Mouse (Mus musculus) hindbrain, embryonic 14.5 days (tissue): ENCODE measurements around the gene Rab40c. TPM values are rescaled to one million over a fixed set of nuclear protein-coding genes. Genes with fewer than 3 reads are reported as not detected.
"Not testable (repeated sequence)": the region's sequence is repeated elsewhere in the genome, so short reads cannot be mapped to it uniquely, and the experiment has no call there.

Experiments used
- ATAC-seq: fragments of 200-750 bp; cut with Nextera tagmentation; 2 replicates; pipeline ENCODE4 v1.8.0; 2017; ENCODE audit warnings: moderate number of reproducible peaks, mild to moderate bottlenecking, moderate TSS enrichment, moderate library complexity; ENCODE audit not compliant: low FRiP score
- DNase-seq: peaks from one replicate; pipeline ENCODE4 v3.0.0-alpha.2; 2015; ENCODE audit warnings: low spot score
- H3K27ac ChIP-seq: fragments of 300-500 bp; sonication (generic); 2 replicates; pipeline ENCODE4 v1.5.1; 2014; ENCODE audit warnings: mild to moderate bottlenecking, moderate library complexity
- H3K27me3 ChIP-seq: fragments of 300-500 bp; sonication (generic); 2 replicates; pipeline ENCODE4 v1.6.1; 2014; ENCODE audit warnings: mild to moderate bottlenecking, low read length, mixed read lengths; ENCODE audit not compliant: control insufficient read depth, insufficient read depth
- H3K36me3 ChIP-seq: fragments of 300-500 bp; sonication (generic); replicated peaks from 2 replicates; pipeline ENCODE4 v1.6.1; 2014; ENCODE audit not compliant: control insufficient read depth, insufficient read depth
- H3K4me1 ChIP-seq: fragments of 300-500 bp; sonication (generic); replicated peaks from 2 replicates; pipeline ENCODE4 v1.6.1; 2014; ENCODE audit warnings: antibody characterized with exemption, low read length, mixed read lengths; ENCODE audit not compliant: control insufficient read depth, insufficient read depth
- H3K4me2 ChIP-seq: fragments of 300-500 bp; sonication (generic); replicated peaks from 2 replicates; pipeline ENCODE4 v1.6.1; 2014; ENCODE audit warnings: mild to moderate bottlenecking, moderate library complexity
- H3K4me3 ChIP-seq: fragments of 300-500 bp; sonication (generic); replicated peaks from 2 replicates; pipeline ENCODE4 v1.5.1; 2014; ENCODE audit warnings: mild to moderate bottlenecking, low read length
- H3K9ac ChIP-seq: fragments of 300-500 bp; sonication (generic); 2 replicates; pipeline ENCODE4 v1.6.1; 2014
- H3K9me3 ChIP-seq: fragments of 300-500 bp; sonication (generic); 2 replicates; pipeline ENCODE4 v1.6.1; 2016; ENCODE audit warnings: low read length; ENCODE audit not compliant: control insufficient read depth
- WGBS: fragments of 180-500 bp; shearing (Covaris S2); extraction: QIAGEN DNeasy Blood & Tissue Kit; methylation state at CpG from one replicate; pipeline ENCODE4 v1.1.7; 2014; 5-methylcytosine and 5-hydroxymethylcytosine counted together
- polyA plus RNA-seq: library from polyadenylated mRNA; unstranded; fragments of >200 nt; fragmentation: Nextera tagmentation; extraction: Ambion mirVana; gene quantifications from 2 replicates; pipeline ENCODE4 v1.2.1, GENCODE M21; 2014

Gene Rab40c
- polyA plus RNA-seq, 1 experiment from 2014 or later, result 28.1 TPM

DNA sequence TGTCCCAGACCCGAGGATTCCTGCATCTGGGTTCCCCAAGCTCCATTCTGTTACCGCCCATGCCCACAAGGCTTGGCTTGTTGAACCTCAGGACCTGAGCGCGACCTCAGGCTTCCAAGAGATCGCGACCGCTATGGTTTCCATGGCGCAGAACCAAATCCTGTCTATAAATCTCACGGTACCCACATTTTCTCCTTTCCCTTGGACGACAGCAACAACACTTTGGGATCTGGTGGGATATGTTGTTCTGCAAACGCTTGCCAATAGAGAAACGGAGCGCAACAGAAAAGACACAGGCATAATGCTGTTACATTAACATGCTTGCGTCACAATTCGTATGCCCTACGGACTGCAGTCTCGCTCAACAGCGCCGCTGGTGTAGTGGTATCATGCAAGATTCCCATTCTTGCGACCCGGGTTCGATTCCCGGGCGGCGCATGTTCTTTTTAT is 44.8 kb downstream of the Rab40c start, which contains the start of gene Mettl26:
Mettl26 (plus strand) TSS at position 354 of the 450 bp plus-strand sequence.
- H3K9ac ChIP-seq, result peak within 1 kb of the TSS; percentile 92
- H3K27ac ChIP-seq, result peak within 1 kb of the TSS; percentile 94
- peaks cover 17% of the 10 kb centered on the region for H3K36me3 ChIP-seq
- ATAC-seq (peak; percentile 77), DNase-seq (peak; percentile 100)
- peak within 1 kb of the TSS; percentile 68 for H3K4me3 ChIP-seq
- WGBS, result under 1% methylated on average over 25 of the region's 25 CpGs
- H3K9me3 ChIP-seq, result no peaks in the 10 kb centered on the region
- peaks cover 18% of the 10 kb centered on the region for H3K4me1 ChIP-seq
- no peaks in the 10 kb centered on the region for H3K27me3 ChIP-seq
- peak within 1 kb of the TSS; percentile 78 for H3K4me2 ChIP-seq

DNA sequence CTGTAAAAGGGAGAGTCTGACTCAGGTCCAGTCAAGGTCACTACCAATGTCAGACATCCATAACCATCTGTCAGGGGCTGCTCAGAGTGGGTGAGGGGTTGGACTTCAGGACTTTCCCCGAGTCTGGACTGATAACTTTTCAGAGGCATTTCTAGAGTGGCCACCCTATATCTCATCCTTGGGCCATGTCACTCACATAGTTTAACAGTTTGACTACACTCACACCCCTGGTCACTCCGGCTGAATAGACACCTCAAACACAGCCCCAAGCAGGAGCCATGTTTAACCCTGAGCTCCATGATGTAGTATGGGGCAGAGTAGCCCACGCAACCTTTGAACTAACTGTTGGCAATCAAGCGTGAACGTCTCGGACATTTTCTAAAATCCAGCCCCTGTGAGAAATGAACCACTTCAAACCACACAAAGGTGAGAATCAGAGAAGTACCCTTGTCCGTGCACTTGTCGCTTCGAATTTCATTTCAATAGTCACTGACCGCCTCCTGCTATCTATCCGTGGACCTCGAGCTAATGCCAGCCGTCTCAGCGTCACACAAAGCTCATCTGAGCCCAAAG is 45.3 kb downstream of the Rab40c start:
- Histone ChIP-seq H3K4me1 (peaks cover 18% of the 10 kb centered on the region), H3K4me2 (peak overlapping the region; percentile 78), H3K4me3 (peak overlapping the region; percentile 68), H3K27ac (peak overlapping the region; percentile 94), H3K27me3 (no peaks in the 10 kb centered on the region), H3K36me3 (peaks cover 17% of the 10 kb centered on the region), H3K9ac (peak overlapping the region; percentile 92), H3K9me3 (no peaks in the 10 kb centered on the region)
- no peak for ATAC-seq
- WGBS, result 5% methylated on average over 14 of the region's 14 CpGs
- DNase-seq, result no peak

DNA sequence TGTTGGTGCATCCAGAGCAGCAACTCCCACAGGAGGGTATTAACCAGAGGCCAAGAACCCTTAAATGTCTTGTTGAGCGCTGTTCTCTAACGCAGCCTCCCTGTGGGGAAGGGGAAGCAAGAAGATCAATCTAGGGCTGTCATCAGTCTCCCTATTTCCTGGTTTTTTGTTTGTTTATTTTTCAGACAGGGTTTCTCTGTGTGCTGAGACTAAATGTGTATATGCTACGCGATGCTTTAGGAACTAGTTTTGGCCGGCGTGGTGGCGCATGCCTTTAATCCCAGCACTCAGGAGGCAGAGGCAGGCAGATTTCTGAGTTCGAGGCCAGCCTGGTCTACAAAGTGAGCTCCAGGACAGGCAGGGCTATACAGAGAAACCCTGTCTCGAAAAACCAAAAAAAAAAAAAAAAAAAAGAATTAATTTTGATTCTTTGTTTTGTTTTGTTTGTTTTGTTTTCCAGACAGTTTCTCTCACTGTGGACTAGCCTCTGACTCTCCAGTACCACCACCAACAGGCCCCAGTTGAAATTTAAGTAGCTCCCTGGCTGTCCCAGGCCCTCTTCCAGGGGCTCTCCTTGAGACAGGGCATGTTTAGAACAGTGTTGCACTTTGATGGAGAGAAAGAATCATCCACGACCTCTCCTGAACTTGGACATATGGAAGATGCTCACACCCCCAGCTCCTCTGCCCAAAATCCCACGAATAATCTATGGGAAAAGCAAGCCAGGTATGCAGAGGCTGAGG is 46.0 kb downstream of the Rab40c start:
- peak overlapping the region; percentile 68 for H3K4me3 ChIP-seq
- ATAC-seq, result no peak
- H3K36me3 ChIP-seq, result peaks cover 10% of the 10 kb centered on the region
- H3K4me1 ChIP-seq, result peaks cover 23% of the 10 kb centered on the region
- WGBS, result 84% methylated on average over 11 of the region's 11 CpGs
- peak overlapping the region; percentile 78 for H3K4me2 ChIP-seq
- peak overlapping the region; percentile 94 for H3K27ac ChIP-seq
- no peak overlapping the region for H3K9ac ChIP-seq
- no peak for DNase-seq
- no peaks in the 10 kb centered on the region for H3K27me3 ChIP-seq
- no peaks in the 10 kb centered on the region for H3K9me3 ChIP-seq

DNA sequence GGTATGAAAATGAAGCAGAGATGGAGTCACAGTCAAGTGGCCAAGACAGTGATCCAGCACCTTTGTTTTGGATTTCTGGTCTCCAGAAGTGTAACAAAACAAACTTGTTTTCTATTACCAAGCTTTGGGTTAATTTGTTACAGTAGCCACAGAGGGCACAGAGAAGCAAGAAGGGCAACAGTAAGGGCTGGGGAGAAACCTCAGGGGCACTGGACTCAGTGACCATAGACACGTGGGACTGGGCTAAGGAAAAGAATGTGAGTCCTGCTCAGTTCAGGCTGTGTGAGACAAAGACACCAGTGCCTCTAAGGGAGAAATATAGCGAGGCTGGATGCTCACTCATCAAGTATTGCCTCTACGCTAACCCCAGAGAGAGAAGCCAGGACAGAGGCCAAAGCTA is 46.9 kb downstream of the Rab40c start:
- no peak overlapping the region for H3K4me3 ChIP-seq
- peaks cover 1% of the 10 kb centered on the region; the same call in 1 of the 2 replicates for H3K36me3 ChIP-seq
- no peak overlapping the region for H3K27ac ChIP-seq
- DNase-seq (no peak), ATAC-seq (no peak)
- no peak overlapping the region for H3K9ac ChIP-seq
- 87% methylated on average over 3 of the region's 3 CpGs for WGBS
- no peaks in the 10 kb centered on the region for H3K9me3 ChIP-seq
- no peak overlapping the region for H3K4me2 ChIP-seq
- H3K27me3 ChIP-seq, result no peaks in the 10 kb centered on the region
- peaks cover 27% of the 10 kb centered on the region for H3K4me1 ChIP-seq

DNA sequence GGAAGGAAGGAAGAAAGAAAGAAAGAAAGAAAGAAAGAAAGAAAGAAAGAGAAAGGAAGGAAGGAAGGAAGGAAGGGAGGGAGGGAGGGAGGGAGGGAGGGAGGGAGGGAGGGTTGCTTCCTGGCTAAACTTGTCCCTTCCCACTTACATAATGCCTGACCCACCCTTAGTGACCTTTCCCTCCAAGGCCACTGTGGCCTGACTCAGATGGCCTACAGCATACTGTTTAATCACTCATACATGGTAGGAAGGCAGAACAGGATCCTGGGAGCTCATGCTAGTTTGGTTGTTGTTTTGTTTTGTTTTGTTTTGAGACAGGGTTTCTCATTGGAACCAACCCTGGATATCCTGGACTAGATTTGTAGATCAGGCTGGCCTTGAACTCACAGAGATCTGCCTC is 48.0 kb downstream of the Rab40c start:
- peaks cover 24% of the 10 kb centered on the region for H3K4me1 ChIP-seq
- not testable (repeated sequence) for H3K27me3 ChIP-seq, H3K4me2 ChIP-seq, H3K27ac ChIP-seq, H3K4me3 ChIP-seq, ATAC-seq, DNase-seq, H3K9ac ChIP-seq, H3K9me3 ChIP-seq, H3K36me3 ChIP-seq

DNA sequence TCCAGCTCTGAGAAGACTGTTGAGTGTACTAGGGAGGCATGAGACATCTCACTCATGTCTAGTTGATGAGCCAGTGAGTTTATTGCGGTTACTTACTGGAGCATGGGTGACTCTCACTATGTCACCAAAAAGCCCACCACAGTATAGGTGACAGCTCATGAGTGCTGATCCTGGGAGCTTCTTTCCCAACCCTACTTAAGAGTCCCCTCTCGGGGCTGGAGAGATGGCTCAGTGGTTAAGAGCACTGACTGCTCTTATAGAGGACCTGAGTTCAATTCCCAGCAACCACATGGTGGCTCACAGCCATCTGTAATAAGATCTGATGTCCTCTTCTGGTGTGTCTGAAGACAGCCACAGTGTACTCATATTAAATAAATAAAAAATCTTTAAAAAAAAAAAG is 49.6 kb downstream of the Rab40c start:
- no peak overlapping the region for H3K4me3 ChIP-seq
- WGBS, result 89% methylated on average over 2 of the region's 2 CpGs
- H3K4me2 ChIP-seq, result no peak overlapping the region
- peaks cover 17% of the 10 kb centered on the region for H3K4me1 ChIP-seq
- ATAC-seq (no peak), DNase-seq (no peak)
- no peaks in the 10 kb centered on the region for H3K27me3 ChIP-seq
- no peak overlapping the region for H3K9ac ChIP-seq
- no peak overlapping the region for H3K27ac ChIP-seq
- H3K9me3 ChIP-seq, result no peaks in the 10 kb centered on the region
- no peaks in the 10 kb centered on the region for H3K36me3 ChIP-seq

DNA sequence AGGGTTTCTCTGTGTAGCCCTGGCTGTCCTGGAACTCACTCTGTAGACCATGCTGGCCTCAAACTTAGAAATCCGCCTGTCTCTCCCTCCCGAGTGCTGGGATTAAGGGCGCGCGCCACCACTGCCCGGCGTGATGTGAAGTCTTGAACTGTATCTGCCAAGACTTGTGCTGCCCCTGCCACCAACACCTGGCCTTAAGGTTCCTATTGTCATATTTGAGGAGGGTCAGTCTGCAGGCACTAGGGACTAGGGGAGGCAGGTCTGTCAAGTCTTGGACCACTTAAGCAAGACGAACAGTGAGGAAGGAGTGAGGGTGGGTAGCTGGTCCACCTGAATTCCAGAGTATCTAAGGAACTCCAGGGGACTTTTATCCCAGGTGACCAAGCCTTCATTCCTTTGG is 50.0 kb downstream of the Rab40c start:
- Histone ChIP-seq H3K4me2 (no peak overlapping the region), H3K4me3 (no peak overlapping the region)
- WGBS, result 91% methylated on average over 8 of the region's 8 CpGs

DNA sequence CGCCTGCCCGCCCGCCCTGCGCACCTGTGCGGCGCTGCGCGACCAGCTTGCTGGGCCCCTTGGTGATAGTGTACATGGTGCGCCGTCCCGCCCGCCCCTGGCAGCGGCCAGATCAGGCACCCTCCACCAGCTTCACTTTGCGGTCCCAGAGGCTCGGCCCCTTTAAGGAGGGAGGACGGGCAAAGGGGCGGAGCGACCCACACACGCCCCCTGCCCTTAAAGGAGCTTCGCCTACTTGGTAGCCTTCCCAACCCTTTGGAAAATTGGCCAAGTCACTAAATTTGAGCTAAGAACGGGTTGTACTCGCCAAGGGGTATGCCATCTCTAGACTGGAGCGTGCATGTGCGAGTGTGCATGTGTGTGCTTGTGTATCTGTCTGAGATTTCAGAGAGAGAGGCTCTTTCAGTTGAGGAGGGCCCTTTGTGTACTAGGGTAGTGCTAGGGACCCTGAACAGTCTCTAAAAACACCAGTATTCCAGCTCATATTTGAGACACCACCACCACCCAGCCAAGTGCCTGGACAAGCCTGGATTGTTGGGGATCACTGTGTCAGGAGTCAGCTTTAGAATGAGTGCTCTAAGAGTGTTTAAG is 50.8 kb downstream of the Rab40c start, which contains the start of gene Mcrip2:
Mcrip2 (minus strand) TSS at position 164 of the 591 bp plus-strand sequence.
- peak within 1 kb of the TSS; percentile 72 for H3K4me3 ChIP-seq
- under 1% methylated on average over 24 of the region's 24 CpGs for WGBS
- peak within 1 kb of the TSS; percentile 70 for H3K9ac ChIP-seq
- peak within 1 kb of the TSS; percentile 92 for H3K4me2 ChIP-seq
- no peaks in the 10 kb centered on the region for H3K27me3 ChIP-seq
- peak; percentile 77 for DNase-seq
- H3K9me3 ChIP-seq, result no peaks in the 10 kb centered on the region
- peak; percentile 88 for ATAC-seq
- H3K27ac ChIP-seq, result 0 out of 2 replicates have a peak within 1 kb of the TSS, but pooled peaks have one; percentile 10
- peaks cover 12% of the 10 kb centered on the region for H3K4me1 ChIP-seq
- H3K36me3 ChIP-seq, result no peaks in the 10 kb centered on the region

More for the DNA sequence above, 50.0 kb downstream of the Rab40c start:
- DNase-seq (no peak), ATAC-seq (no peak)
- Histone ChIP-seq H3K27me3 (no peaks in the 10 kb centered on the region), H3K9ac (no peak overlapping the region), H3K36me3 (no peaks in the 10 kb centered on the region), H3K27ac (no peak overlapping the region), H3K4me1 (peaks cover 17% of the 10 kb centered on the region), H3K9me3 (no peaks in the 10 kb centered on the region)
